Mouse (Mus musculus) brain, embryonic 14.5 days (tissue): ENCODE measurements around the gene 2410015M20Rik.

Experiments
- CTCF ChIP-seq: fragments of 200-500 bp; IDR thresholded peaks from 2 replicates; pipeline ENCODE4 v1.5.1; 2012; ENCODE audit warnings: inconsistent platforms, mild to moderate bottlenecking, moderate library complexity, borderline replicate concordance; ENCODE audit not compliant: insufficient read depth, insufficient read length; ENCODE audit errors: extremely low read depth
- POLR2A ChIP-seq: fragments of 200-500 bp; IDR thresholded peaks from 2 replicates; pipeline ENCODE4 v1.6.1; 2012; ENCODE audit warnings: mild to moderate bottlenecking, inconsistent platforms, borderline replicate concordance; ENCODE audit not compliant: poor library complexity, insufficient read depth, insufficient read length, severe bottlenecking; ENCODE audit errors: extremely low read depth

GRCm38 (mm10) chr17:56613236-56613844 is 3.8 kb upstream of the 2410015M20Rik start, which contains the start of gene Rpl36:
- peak; percentile 97 for TF ChIP-seq CTCF
- TF ChIP-seq POLR2A = peak; percentile 78; the same call in 1 of the 2 replicates
